In genomic region chr11:45852124-45852994, GRCm38 (mm10) we compare ENCODE assay signal across 8 mouse cellular contexts. TPM values are rescaled to one million over a fixed set of nuclear protein-coding genes. Genes with fewer than 3 reads are reported as not detected.
DNase-seq lines count a peak whose midpoint lies in the region; ATAC-seq and TF ChIP-seq lines count a peak whose summit lies in the region.

No protein-coding gene starts in this region.

- intact Hi-C loops in gastrocnemius, postnatal 36 days (cut with DNase I), result no loop called here

- H3K4me2 ChIP-seq in lung, embryonic 16.5 days (ENCODE audit: low read depth, low read length), result peak overlapping the region; percentile 66

- H3K36me3 ChIP-seq in lung, embryonic 16.5 days (ENCODE audit: control insufficient read depth, insufficient read depth, low read length), result peaks cover 3% of the 10 kb centered on the region

- peak overlapping the region; percentile 84 for H3K9ac ChIP-seq in lung, embryonic 16.5 days (ENCODE audit: low read length)

- TF ChIP-seq CTCF in brain, embryonic 14.5 days (IDR thresholded peaks at IDR 0.05; ENCODE audit: borderline replicate concordance, extremely low read depth, insufficient read depth, insufficient read length), result no peak

- H3K4me3 ChIP-seq in lung, embryonic 16.5 days (ENCODE audit: low read length), result peak overlapping the region; percentile 71

- ATAC-seq in lung, embryonic 16.5 days (ENCODE audit: low read depth), result peak; percentile 76

- H3K27ac ChIP-seq in lung, embryonic 16.5 days (ENCODE audit: low read length), result peak overlapping the region; percentile 76

- no peaks in the 10 kb centered on the region for H3K9me3 ChIP-seq in lung, embryonic 16.5 days (ENCODE audit: control insufficient read depth, low read length)

- WGBS in lung, embryonic 16.5 days, result under 1% methylated on average over 25 of the region's 58 CpGs

- H3K4me1 ChIP-seq in lung, embryonic 16.5 days (replicated peaks; ENCODE audit: control insufficient read depth, insufficient read depth, low read length), result peaks cover 35% of the 10 kb centered on the region

- H3K27me3 ChIP-seq in lung, embryonic 16.5 days (ENCODE audit: control insufficient read depth, insufficient read depth, low read depth, low read length), result no peaks in the 10 kb centered on the region

- DNase-seq in ovary, postnatal 10 days (ENCODE audit: low spot score), result peak; percentile 49
- no peak for DNase-seq in ovary, adult 18-20 months (ENCODE audit: low spot score)
- peak; percentile 32 for DNase-seq in brain, embryonic 14.5 days (ENCODE audit: low read depth)
- peak; percentile 7 to 40 for DNase-seq in gastrocnemius, postnatal 36 days
- DNase-seq in kidney, adult 11 months, result peak; percentile 44
- peak; percentile 26 for DNase-seq in retina, embryonic 14.5 days (ENCODE audit: low spot score)
- DNase-seq in right cerebral cortex, postnatal 25 days, result no peak

- TF ChIP-seq POLR2A in brain, embryonic 14.5 days (IDR thresholded peaks at IDR 0.05; ENCODE audit: borderline replicate concordance, extremely low read depth, insufficient read depth, insufficient read length, poor library complexity, severe bottlenecking), result no peak

RNA-seq across cellular contexts. Expression of gene Clint1, which starts 0.5 kb away (rescaled TPM):
- 53.5 and 59.4 TPM in 2 replicates for polyA plus RNA-seq in brain, embryonic 14.5 days (2012; rRNA removed)
- 10 to 100 TPM; 32.6 to 34.5 TPM for total RNA-seq in gastrocnemius, postnatal 36 days (2021)
- 69.3 and 74.1 TPM in 2 replicates for polyA plus RNA-seq in lung, embryonic 16.5 days (2015; fragmentation: Nextera tagmentation; extraction: Ambion mirVana)

Comparison
In these comparisons a context has a peak if more than half of its experiments do, and no peak if none do; other contexts are left out.
1. DNase-seq: peak in ovary, postnatal 10 days (single experiment), brain, embryonic 14.5 days (single experiment), gastrocnemius, postnatal 36 days (2 of 2), kidney, adult 11 months (single experiment) and retina, embryonic 14.5 days (single experiment); none in ovary, adult 18-20 months (single experiment) and right cerebral cortex, postnatal 25 days (single experiment).